Mouse (Mus musculus) G1E (cell line): ENCODE results near the gene Otx1. TPM values are rescaled to one million over a fixed set of nuclear protein-coding genes. Genes with fewer than 3 reads are reported as not detected.

ENCODE experiments used
- ATAC-seq: 2 replicates; pipeline ENCODE4 v1.8.0; 2016; ENCODE audit warnings: mild to moderate bottlenecking; ENCODE audit not compliant: insufficient number of reproducible peaks, poor library complexity, low FRiP score, severe bottlenecking; ENCODE audit errors: extremely low read depth
- DNase-seq: peaks from one replicate; pipeline ENCODE4 v3.0.0; 2012; ENCODE audit warnings: low spot score
- H3K27me3 ChIP-seq: 2 replicates; pipeline ENCODE4 v1.6.1; 2012; ENCODE audit warnings: mild to moderate bottlenecking, low read length, inconsistent platforms; ENCODE audit not compliant: insufficient read depth
- H3K36me3 ChIP-seq: replicated peaks from 2 replicates; pipeline ENCODE3; 2012; ENCODE audit warnings: mild to moderate bottlenecking, inconsistent platforms
- H3K4me1 ChIP-seq: 2 replicates; pipeline ENCODE4 v1.6.1; 2012; ENCODE audit warnings: low read depth, low read length, inconsistent platforms, mixed read lengths; ENCODE audit not compliant: insufficient read depth
- H3K4me3 ChIP-seq: 2 replicates; pipeline ENCODE4 v1.5.1; 2012; ENCODE audit warnings: low read depth, mild to moderate bottlenecking, inconsistent platforms, low read length, moderate library complexity, mixed read lengths
- H3K9me3 ChIP-seq: replicated peaks from 2 replicates; pipeline ENCODE4 v1.6.1; 2012; ENCODE audit warnings: inconsistent platforms
- CTCF ChIP-seq: IDR thresholded peaks from 2 replicates; pipeline ENCODE4 v1.5.1; 2012; ENCODE audit warnings: low read depth, low read length, inconsistent platforms, mixed read lengths
- GATA1 ChIP-seq: IDR thresholded peaks from 2 replicates; pipeline ENCODE4 v1.6.1; 2012; ENCODE audit warnings: borderline replicate concordance, low read length, inconsistent platforms, mixed read lengths
- GATA2 ChIP-seq: IDR thresholded peaks from 2 replicates; pipeline ENCODE4 v1.6.1; 2012; ENCODE audit warnings: low read depth, low read length, inconsistent platforms, borderline replicate concordance
- POLR2AphosphoS5 ChIP-seq: IDR thresholded peaks from 2 replicates; pipeline ENCODE4 v1.6.1; 2012; ENCODE audit warnings: low read depth, low read length, inconsistent platforms; ENCODE audit not compliant: insufficient replicate concordance
- TAL1 ChIP-seq: conservative IDR thresholded peaks from 2 replicates; pipeline ENCODE4 v1.6.1; 2012; ENCODE audit warnings: low read depth, low read length, inconsistent platforms, mixed read lengths
- polyA plus RNA-seq: library from polyadenylated mRNA; stranded (reverse); fragments of >175 nt; gene quantifications from 2 replicates; pipeline ENCODE4 v1.2.3, GENCODE M21; 2012
- total RNA-seq, 2 experiments: library from RNA; stranded (forward) in 1 of 2; stranded (reverse) in 1 of 2; fragments of 200-1000 nt in 1 of 2; fragments of >200 nt in 1 of 2; fragmentation: Nextera tagmentation in 1 of 2; gene quantifications; 2 replicates each; pipeline ENCODE4 v1.2.3; 2014 to 2017

Gene Otx1
- total and polyA plus RNA-seq, 3 experiments, result 0.11 to 0.12 TPM; not detected in 1

DNA sequence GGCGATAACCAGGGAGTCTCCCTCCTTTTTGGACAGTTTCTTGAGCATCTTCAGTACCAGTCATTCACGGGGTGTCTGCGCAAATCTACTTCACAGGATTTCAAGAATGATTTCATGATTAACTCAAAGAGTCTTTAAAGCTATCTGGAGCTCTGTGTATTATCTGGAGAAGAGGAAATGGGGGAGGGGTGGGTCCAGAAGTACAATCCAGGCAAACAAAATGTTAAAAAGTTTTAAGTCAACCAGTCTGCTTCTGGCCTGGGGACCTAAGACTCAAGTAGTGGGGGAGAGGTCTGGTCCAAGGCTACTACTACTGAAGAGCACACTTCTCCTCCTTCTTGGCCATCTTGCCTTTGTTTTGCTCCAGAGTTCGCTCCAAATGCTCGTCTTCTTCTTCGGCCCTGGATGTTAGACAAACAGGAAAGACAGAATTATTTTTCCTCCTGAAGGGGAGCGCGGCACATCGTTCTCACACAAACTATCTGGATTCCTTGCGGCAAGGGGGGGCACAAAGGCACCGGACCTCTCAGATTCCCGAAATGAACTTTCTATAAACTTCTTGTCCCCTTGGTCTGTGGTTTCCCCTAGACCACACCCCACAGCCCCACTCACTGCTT, 3.9 kb upstream of the Otx1 start:
- DNase-seq, result no peak
- ATAC-seq, result no peak
- H3K9me3 ChIP-seq, result no peaks in the 10 kb centered on the region
- H3K4me1 ChIP-seq, result peaks cover 46% of the 10 kb centered on the region
- H3K4me3 ChIP-seq, result no peak overlapping the region; the same call in 1 of the 2 replicates
- no peaks in the 10 kb centered on the region for H3K36me3 ChIP-seq
- peaks cover 57% of the 10 kb centered on the region for H3K27me3 ChIP-seq
- no peak for TF ChIP-seq CTCF
- TF ChIP-seq GATA1, result no peak
- no peak for TF ChIP-seq POLR2AphosphoS5
- no peak for TF ChIP-seq TAL1
- no peak for TF ChIP-seq GATA2

DNA sequence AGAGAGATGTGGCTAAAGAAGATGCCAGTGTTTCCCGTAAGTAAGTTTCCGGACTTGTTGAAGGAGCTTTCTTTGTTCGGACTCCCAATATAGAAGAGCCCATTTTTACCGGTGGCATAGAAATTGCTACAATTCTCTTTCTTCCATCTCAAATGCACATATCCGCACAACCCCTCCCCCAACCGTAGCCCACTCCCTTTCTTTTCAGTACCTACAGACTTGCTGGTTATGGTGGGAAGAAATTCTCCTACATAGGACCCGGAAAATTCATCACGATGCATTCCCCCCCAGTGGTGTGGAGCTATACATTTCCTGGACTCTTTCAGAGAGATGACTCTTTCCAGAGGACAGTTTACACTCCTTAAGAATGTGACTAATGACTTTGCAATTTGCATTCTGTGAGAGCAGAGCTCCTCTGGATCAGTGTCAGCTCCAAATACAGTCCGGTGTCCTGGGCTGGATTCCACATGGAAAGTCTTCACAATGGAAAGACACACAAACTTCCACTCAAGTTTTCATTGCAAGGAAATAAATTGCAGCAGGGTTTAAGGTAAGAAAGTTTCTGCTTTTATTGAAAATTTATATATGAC, 2.7 kb upstream of the Otx1 start:
- DNase-seq (no peak), ATAC-seq (no peak)
- no peak overlapping the region for H3K4me3 ChIP-seq
- 0 out of 2 replicates have a peak, but pooled peaks cover under 1% of the 10 kb centered on the region for H3K9me3 ChIP-seq
- TF ChIP-seq GATA2, result no peak
- TF ChIP-seq TAL1, result no peak
- TF ChIP-seq CTCF, result no peak
- TF ChIP-seq POLR2AphosphoS5, result no peak
- TF ChIP-seq GATA1, result no peak
- no peaks in the 10 kb centered on the region for H3K36me3 ChIP-seq
- peaks cover 66% of the 10 kb centered on the region for H3K27me3 ChIP-seq
- H3K4me1 ChIP-seq, result peaks cover 46% of the 10 kb centered on the region

DNA sequence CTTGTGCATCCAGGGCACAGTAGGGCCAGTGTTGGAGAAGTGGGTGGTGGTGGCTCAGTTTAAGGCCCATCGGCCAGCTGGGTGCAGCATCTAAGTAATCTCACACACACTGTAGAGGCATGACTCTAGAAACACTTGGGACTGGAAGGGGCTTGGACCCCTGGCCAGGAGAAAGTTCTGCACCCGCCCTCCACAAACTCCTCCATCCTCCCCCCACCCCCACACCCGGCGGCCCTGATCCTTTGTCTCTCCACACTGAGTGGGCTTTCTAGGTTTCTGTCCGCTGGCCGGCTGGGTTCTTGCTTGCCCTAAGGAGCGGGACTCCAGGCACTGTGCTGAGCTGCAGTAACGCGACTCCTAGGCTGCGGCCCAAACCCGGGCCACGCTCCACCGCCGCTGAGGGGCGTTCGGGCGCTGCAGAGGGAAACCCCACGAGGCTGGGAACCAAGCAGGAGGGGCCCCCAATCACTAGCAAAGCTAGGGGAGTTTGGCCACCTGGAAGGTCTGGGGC, 1.7 kb upstream of the Otx1 start:
- Histone ChIP-seq H3K4me3 (no peak overlapping the region), H3K27me3 (peaks cover 74% of the 10 kb centered on the region)
- no peak for ATAC-seq

DNA sequence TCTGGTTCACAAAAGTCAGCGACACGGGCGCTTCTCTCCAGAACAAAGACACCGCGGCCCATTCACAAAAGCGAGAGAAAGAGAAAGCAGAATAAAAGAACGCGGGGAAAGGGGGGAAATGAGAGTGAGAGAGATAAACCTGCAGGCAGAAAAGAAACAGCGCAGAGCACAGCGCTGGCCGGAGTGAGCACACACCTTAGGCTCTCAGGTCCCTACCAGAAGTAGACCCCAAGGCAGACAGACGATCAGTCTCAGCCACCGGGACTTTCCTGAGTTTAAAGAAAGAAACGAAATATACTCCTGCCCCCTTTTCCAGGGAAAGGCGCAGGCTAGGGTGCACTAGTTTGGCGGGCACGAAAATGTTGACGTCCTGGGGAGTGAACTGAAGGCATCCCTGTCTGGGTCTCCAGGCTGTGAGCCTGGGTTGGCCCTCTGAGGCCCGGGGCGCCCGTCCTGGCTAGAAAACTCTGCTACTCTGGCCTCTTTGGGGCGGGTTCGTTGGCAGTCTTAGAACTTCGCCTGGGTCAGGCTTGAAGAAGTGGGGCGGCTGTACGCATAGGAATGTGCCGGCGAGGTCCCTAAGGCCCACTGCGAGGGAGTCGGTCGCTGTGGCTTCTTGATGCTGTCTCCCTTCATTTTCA, 764 bp upstream of the Otx1 start:
- no peak for TF ChIP-seq CTCF
- no peak for TF ChIP-seq GATA2
- no peak for TF ChIP-seq POLR2AphosphoS5
- TF ChIP-seq GATA1, result no peak
- no peak for TF ChIP-seq TAL1
- peaks cover 81% of the 10 kb centered on the region for H3K27me3 ChIP-seq
- DNase-seq, result no peak
- peak overlapping the region; percentile 65; the same call in 1 of the 2 replicates for H3K4me3 ChIP-seq
- H3K4me1 ChIP-seq, result peaks cover 45% of the 10 kb centered on the region
- 0 out of 2 replicates have a peak, but pooled peaks cover 4% of the 10 kb centered on the region for H3K9me3 ChIP-seq
- ATAC-seq, result 0 out of 2 replicates have a peak, but pooled peaks have one; percentile 12
- no peaks in the 10 kb centered on the region for H3K36me3 ChIP-seq

More for the DNA sequence above, 1.7 kb upstream of the Otx1 start:
- Histone ChIP-seq H3K4me1 (peaks cover 46% of the 10 kb centered on the region), H3K9me3 (0 out of 2 replicates have a peak, but pooled peaks cover 4% of the 10 kb centered on the region), H3K36me3 (no peaks in the 10 kb centered on the region)
- no peak for TF ChIP-seq GATA2
- TF ChIP-seq CTCF, result no peak
- TF ChIP-seq GATA1, result no peak
- TF ChIP-seq TAL1, result no peak
- no peak for DNase-seq

DNA sequence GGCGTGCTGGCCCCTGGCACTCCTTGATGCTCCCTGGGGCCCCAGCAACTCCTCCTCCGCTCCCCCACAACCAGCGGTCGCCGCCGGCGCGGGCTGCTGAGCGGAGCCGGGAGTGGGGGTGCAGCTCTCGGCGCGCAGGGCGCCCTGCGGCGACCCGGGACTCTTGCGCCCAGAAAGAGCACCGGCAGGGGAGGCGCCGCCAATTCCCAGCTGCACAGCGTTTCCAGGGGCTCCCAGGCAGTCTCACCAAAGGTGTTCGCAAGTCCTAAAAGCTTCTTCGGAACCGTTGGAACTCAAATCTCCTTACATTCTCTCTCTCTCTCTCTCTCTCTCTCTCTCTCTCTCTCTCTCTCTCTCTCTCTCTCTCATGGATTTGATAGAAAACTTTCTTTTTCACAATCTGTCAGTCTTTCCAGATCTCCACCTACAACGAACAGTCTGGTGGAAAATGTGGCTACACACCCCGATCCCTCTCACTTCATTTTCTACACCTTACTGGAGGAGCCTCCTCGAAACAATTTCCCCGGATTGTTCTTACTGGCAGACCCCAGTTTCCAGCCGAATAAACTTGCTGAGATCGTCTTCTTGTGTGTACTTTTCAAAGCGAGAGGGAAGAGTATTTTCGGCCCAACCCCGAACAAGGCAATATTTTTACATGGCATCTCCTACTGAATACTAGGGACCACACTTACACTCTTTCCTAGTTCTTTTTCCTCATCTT, 475 bp downstream of the Otx1 start:
- DNase-seq (no peak), ATAC-seq (no peak)
- peaks cover 33% of the 10 kb centered on the region for H3K4me1 ChIP-seq
- H3K4me3 ChIP-seq, result peak overlapping the region; percentile 67
- H3K36me3 ChIP-seq, result no peaks in the 10 kb centered on the region
- H3K9me3 ChIP-seq, result 0 out of 2 replicates have a peak, but pooled peaks cover 4% of the 10 kb centered on the region
- no peak for TF ChIP-seq POLR2AphosphoS5
- no peak for TF ChIP-seq GATA1
- no peak for TF ChIP-seq CTCF
- no peak for TF ChIP-seq GATA2
- TF ChIP-seq TAL1, result no peak
- peaks cover 90% of the 10 kb centered on the region for H3K27me3 ChIP-seq
